Mouse (Mus musculus) CD8-positive naive resting alpha-beta T cell, adult 57 days (primary cell): ENCODE results near the gene Nol8. TPM values are rescaled to one million over a fixed set of nuclear protein-coding genes. Genes with fewer than 3 reads are reported as not detected.

Experiments used
- total RNA-seq: library from RNA; stranded (reverse); gene quantifications from one replicate; pipeline ENCODE4 v1.2.4, GENCODE M21; 2023

Nol8 gene
- total RNA-seq, result 38.9 TPM

GRCm38 (mm10) chr13:49652481-49653179, at the start of gene Nol8, which contains the start of gene Cenpp:
Gene Nol8, plus strand, starts transcription at chr13:49653078.
Gene Cenpp, minus strand, starts transcription at chr13:49652785.

GRCm38 (mm10) chr13:49607714-49608113, 45.2 kb upstream of the Nol8 start, which contains the start of gene Ogn:
Gene Ogn, plus strand, starts transcription at chr13:49608046.

GRCm38 (mm10) chr13:49681351-49682232, 28.7 kb downstream of the Nol8 start, which contains the start of gene Iars:
Gene Iars, plus strand, starts transcription at chr13:49682100.

Other genes starting within 250 kb of the Nol8 start
- 11.4 TPM for gene Ippk, start 231.8 kb upstream of the Nol8 start, total RNA-seq
- gene Tes3-ps, start 159.8 kb upstream of the Nol8 start, total RNA-seq, result 0.98 TPM
- gene Ecm2, start 148.3 kb upstream of the Nol8 start, total RNA-seq, result not detected
- not detected for gene Aspn, start 108.6 kb upstream of the Nol8 start, total RNA-seq
- gene Omd, start 70.6 kb upstream of the Nol8 start, total RNA-seq, result not detected
- not detected for gene Ogn, start 45.0 kb upstream of the Nol8 start, total RNA-seq
- gene Cenpp, start 293 bp upstream of the Nol8 start, total RNA-seq, result not detected
- 91.4 TPM for gene Iars, start 29.0 kb downstream of the Nol8 start, total RNA-seq
- gene Gm30302, start 145.9 kb downstream of the Nol8 start, total RNA-seq, result not detected